Mouse (Mus musculus): Measurements from ENCODE around the gene S100a7a.

The S100a7a gene

DNA sequence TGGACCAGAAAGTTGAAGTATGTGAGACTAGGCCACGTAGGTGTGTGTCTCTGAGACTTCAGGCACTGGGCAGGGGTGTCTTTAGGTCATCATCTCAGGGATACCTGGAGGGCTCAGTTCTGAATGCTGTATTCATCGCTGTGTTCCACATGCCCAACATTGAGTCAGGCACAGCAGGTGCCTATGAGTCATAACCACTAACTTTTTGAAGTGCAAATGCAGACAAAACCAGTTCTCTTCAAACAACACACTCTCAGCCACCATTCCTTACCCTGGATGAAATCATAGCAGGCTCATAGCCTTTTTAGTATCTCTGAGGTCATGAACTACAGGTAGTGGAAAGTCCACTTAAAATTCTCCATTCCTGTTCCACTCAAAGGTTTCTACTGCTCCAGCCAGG lies 24.5 kb upstream of the S100a7a start:
- WGBS, result 79% methylated on average over 2 of the region's 2 CpGs

DNA sequence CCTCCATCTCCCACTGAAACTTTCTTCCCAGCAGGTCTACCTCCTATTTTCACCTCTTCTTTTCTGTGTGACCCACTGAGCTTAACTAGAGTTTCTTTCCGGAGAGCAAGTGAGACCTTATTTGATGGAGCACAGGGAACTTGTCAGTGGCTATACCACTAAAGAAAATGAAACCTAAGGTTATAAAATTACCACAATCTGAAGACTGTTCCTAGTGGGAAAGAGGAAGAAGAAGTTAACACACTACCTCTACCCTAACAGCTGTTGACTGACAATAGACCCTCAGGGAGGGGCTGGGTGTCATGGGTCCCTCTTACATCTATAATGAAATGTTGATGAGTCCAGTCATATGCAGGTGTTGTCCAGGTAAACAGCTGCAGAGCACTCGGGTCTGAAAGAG lies 21.8 kb upstream of the S100a7a start:
- 87% methylated on average over 2 of the region's 2 CpGs for WGBS

DNA sequence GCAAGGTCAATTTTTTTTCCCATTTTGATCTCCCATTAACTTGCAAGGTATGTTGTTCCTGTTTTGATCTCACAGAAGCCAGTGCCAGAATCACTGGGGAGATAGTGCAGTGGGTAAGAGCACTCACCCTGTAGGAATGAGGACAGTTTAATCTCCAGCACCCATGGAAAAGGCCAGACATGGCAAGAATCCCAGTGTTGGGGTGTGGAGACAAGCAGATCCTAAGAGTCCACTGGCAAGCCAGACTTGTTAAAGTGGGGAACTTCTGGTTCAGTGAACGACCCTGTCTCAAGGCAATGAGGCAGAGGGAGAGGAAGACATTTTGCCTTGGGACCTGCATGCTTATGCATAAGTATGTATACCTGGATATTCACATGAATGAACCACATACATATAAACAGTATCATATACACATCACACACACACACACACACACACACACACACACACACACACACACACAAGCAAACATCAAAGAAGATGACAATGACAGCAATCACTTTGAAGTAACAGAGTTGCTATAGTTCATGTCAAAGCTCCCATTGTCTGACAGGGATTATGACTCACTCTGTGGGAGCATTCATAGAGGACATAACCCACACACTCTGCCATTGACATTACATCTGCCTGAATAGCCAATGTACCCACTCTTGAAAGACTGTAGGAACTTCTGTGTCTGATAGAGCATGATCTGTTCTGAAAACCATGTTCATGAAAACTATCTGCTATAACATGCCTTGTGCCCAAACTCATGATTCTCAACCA lies 15.1 kb upstream of the S100a7a start:
- WGBS, result 50% methylated on average over 1 of the region's 1 CpGs

DNA sequence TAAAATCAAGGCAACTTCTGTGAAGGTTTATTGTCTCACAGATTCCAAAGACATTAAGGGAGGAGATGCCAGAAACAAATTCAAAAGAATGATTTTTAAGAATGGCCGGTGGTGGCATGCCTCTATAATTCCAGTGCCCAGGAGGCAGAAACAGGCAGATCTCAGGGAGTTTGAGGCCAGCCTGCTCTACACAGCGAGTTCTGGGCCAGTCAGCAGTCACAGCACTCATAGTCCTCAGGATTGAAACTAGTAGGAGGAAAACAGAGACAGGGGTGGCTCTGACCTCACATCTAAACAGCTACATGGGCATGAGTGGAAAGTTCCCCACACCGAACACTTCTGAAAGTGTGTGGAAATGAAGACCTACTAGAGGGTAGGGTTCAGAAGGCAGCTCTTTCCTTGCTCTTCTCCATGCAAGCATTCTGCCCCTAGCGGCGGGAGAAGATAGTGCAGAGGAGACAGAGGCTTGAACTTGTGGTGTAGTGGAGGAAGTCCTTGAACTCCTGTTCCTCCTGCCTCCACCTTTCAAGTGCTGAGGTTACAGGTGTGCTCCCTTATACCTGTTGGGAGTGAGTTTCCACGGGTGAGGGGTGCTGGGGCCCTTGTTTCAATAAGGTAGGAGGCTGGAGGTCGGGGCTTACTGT lies 14.2 kb upstream of the S100a7a start:
- WGBS, result 59% methylated on average over 7 of the region's 7 CpGs

DNA sequence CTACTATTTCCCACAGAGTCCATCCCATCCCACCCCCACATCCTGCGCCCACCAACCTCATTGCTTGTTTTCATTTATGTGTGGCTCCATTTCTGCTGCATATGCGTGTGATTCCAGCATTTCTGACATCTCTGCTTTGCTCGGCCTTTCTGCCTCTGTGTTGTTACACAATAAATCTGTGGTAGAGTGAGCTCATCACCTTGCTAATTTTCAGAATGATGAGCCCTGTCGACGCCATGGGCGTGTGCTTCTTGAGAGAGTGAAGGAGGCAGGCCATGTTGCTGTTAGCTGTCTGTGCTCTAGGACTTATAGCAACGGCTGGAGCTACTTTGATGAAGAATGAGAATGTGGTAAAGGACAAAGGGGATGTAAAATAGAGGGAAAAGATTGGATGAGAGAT lies 12.8 kb upstream of the S100a7a start:
- WGBS, result 87% methylated on average over 7 of the region's 7 CpGs

DNA sequence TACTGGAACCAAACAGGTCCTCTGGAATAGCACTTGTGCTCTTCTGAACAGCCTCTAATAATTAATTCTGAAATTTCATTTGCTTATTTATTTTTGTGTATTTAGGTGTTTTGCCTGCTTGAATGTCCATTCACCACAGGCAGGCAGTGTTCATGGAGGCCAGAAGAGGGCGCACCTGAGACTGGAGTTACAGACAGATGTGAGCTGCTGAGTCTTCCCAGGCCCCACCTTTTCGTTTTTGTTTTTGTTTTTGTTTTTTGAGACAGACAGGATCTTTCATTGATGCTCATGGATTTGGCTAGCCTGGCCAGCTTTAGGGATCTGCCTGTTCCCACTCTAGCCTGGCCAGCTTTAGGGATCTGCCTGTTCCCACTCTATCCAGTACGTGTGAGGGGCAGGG lies 9.6 kb upstream of the S100a7a start:
- WGBS, result 52% methylated on average over 3 of the region's 3 CpGs

DNA sequence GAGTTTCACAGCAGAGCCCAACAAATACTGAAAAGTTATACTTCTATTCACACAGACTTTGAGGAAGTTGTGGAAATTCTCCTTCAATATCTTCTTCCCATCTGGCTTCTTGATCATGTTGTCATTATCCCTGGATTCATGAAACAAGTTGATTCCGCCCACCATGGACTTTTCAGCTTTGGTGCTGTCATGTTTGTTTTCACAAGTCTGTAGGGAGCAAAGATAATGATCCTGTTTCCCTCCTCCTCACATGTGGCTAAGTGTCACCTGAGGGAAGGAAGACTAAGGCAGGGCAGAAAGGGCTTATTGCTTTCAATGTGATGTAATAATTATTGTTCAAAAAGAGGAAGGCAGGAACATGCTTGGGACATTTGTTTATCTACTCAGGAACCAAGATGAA lies 6.5 kb upstream of the S100a7a start:
- 71% methylated on average over 1 of the region's 1 CpGs for WGBS

DNA sequence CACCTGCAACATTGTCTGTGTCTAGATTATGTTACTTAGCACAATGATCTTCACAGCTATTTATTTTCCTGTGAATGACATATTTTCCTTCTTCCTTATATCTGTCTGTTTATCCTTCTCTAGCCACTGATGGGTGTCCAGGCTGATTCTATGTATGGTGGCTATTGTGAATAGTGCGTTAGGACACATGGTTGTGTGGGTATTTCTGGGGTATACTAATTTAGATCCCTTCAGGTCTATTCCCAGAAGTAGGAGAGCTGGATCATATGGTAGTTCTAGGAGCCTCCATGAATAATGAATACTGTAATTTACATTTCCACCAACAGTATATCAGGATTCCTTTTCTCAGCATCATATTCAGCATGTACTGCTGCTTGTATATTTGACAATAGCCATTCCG lies 4.0 kb upstream of the S100a7a start:
- WGBS, result 50% methylated on average over 2 of the region's 2 CpGs

DNA sequence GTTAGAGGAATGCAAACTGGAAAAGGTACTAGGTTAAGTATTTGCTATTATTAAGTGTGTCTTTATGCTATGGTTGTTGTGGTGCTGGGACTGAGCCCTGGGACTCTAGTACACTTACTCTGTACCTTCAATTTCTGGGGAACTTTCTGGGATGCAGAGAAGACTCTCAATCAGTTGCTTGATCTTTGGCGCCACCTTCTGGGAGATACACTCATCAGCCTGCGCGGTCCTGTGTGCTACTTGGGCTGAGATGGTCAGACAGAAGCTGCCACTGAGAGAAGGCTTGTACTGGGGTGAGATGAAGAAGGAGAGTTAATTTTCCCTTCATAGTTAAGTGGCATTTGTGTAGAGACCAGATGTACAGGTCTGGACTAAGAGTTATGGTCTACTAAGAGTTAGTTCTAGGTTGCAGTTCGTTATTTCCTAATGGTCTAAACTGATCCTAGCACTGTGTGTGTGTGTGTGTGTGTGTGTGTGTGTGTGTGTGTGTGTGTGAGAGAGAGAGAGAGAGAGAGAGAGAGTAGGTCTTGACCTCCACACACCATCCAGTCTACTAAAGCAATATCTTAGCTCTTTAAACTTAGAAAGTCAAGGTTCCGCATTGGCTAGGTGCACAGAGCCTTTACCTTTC lies 824 bp upstream of the S100a7a start:
- WGBS, result 37% methylated on average over 5 of the region's 5 CpGs

DNA sequence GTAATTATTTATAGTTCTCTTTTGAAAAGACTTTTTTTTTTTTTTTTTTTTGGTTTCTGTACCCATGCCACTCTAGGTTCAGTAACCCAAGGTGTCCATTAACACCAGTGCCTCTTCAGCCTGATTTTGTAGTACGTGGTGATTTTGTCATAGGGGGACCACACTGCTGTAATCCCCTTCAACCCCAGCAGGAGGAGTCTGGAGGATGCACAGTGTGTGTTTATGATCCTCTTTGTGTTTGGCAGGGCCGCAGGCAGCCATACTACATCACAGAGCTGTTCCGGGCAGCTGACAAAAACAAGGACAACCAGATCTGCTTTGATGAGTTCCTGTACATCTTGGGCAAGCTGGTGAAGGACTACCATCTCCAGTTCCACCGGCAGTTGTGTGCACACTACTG lies 3.6 kb downstream of the S100a7a start:
- 77% methylated on average over 4 of the region's 4 CpGs for WGBS

DNA sequence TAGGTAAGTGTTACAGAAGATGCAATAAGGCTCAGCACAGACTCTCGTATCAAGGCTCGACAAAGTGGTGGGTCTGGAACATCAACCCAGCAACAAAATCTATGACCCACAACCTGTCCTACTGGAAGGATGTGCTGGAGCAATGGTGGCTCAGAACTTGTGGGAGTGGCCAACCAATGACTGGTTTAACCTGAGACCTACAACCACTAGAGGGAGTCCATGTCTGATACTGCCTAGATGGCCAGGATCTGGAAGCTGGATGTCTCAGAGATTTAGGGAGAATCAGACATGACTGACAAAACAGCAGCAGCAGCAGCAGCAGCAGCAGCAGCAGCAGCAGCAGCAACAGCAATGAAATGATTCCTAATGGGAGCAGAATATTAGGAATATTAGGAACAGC lies 10.4 kb downstream of the S100a7a start:
- 83% methylated on average over 2 of the region's 2 CpGs for WGBS

DNA sequence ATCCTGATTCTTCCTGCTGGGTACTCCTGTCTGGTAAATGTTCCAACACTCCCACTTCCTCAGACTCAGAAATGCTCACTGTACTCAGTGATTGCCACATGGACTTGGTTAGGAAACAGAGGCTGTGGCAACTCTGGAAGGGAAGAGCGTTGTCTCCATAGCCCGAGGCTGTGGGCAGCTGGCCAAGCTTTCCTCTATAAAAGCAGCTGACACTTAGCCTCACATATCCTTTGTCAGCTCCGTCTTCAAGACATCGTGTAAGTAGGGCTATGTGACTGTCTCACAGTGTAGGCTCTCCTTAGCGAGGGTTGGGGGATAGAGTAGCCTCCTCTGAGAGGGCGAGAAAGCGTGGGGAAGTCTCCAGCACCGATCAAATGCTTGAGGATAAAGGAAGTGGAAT lies 15.0 kb downstream of the S100a7a start, which contains the start of gene S100a8:
Gene S100a8, plus strand, starts transcription at position 133 of the 400 bp plus-strand sequence.
- 45% methylated on average over 8 of the region's 8 CpGs for WGBS

DNA sequence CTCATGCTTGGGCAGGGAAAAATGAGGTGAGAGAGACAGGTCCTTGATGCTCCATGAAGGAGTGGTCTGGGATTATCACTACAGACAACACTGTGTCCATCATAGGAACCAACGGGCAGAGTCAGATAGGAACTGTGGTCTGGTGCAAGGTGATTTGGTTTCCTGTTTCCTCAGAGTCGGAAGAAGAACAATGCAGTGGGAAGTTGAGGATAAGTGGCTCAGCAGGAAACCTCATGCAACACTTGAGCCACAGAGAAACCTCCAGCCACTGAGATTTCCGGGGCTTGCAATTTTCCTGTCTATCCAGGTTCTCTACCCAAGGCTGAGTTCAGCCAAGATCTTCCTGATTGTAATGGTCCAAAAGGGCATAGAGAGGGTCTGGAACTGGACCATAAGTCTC lies 24.8 kb downstream of the S100a7a start:
- 63% methylated on average over 3 of the region's 3 CpGs for WGBS

DNA sequence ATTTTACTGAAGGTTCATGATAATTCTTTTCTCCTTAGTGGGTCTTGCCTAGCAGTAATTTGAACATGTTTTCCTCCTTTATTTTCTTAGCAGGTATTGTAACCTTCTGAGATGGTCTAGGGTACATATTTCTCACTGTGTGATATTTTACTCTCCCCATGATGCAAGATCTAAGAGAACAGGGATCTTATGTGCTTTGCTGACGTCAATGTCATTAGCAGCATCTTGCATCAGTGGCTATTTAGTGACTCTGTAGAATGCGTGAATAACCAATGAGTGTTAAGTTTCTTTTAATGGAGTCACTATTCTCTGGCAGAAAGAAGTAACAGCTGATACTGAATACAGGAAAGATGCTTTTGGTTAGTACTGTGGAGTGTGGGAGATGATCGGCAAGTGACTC lies 30.1 kb downstream of the S100a7a start:
- WGBS, result 87% methylated on average over 3 of the region's 3 CpGs

DNA sequence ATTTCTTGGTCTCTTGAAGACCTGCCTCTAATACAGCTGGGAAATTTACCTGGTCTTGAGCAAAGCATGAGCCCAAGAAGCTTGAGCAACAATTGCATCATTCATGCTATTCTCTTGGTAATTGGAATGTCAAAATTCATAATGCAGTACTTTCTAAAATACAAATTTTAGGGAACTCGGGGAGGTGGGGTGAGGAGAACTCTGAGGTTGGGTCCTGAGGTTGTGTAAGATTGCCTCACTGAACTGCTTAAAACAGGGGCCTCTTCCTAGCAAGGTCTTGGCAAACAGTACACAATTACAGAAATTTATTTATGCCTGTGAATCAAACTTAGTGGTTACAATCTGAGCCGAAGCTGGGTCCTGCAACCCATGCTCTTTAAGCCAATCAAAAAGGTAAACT lies 33.0 kb downstream of the S100a7a start:
- WGBS, result 85% methylated on average over 2 of the region's 2 CpGs

DNA sequence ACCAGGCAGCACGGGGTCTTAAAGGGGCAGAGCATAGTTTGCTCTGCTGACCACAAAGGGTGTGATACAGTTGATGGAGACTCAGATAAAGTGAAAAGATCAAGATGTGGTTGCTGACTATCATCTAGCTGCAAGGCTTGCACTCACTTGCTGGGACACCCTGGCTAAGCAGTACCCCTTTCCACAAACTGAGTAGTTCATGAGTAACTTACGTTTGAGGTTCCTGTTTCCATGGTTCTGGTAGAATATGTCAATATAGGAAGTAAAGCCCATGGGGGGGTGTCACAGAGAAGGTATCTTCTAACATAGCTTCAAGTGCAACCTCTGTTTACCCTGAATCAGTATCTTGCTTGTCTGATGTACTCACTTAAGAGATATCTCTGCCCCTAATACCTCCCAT lies 39.7 kb downstream of the S100a7a start:
- WGBS, result 82% methylated on average over 2 of the region's 2 CpGs

DNA sequence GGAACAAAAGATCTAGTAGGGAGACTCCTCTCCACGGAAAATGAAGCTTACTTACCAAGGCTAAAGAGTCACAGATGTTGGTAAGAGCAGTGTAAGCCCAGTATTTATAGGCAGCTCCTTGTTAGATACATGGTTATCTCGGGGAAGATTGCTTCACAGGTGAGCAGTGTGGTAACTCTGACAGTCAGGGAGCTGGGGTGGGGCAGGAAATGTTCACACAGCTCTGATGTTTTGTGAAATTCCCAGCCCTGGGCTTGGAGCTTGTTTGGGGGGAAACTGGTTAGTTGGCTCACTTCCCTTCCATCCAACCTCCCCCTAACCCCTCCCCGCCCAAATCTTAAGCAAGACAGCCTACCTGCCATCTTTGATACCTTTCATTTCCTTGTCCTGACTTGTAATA lies 41.8 kb downstream of the S100a7a start, which contains the start of gene S100a9:
Gene S100a9, minus strand, starts transcription at position 109 of the 400 bp plus-strand sequence.
- WGBS, result 70% methylated on average over 3 of the region's 3 CpGs

DNA sequence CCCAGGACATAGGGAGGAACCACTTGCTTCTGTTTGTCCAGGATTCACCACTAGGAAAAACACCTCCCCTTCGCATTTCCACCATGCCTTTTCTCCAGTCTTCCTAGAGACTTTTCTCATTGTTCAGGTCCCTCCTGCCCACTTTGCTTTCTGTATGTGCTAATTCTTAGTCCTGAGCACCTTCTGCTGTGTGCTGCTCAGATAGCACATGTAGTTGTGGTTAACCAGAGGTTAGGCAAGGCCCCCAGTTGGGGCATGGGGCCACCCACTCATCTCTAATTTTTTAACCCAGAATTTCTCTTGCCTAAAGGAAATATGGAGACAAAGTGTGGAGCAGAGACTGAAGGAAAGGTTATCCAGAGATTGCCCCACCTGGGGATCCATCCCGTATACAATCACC lies 48.4 kb downstream of the S100a7a start:
- WGBS, result 90% methylated on average over 2 of the region's 2 CpGs
